Mouse (Mus musculus): ENCODE data around the gene Mt3. TPM values are rescaled to one million over a fixed set of nuclear protein-coding genes. Genes with fewer than 3 reads are reported as not detected.

Mt3 gene
- polyA plus RNA-seq, 1 experiment from 2014 or later, result 43.6 TPM

GRCm38 (mm10) chr8:94177716-94178390 lies 25.4 kb downstream of the Mt3 start:
- ATAC-seq (replicated peaks; ENCODE audit: low FRiP score), result no peak
- no peak overlapping the region for H3K27ac ChIP-seq (ENCODE audit: low read depth, low read length)
- DNase-seq (ENCODE audit: low spot score), result no peak

DNA sequence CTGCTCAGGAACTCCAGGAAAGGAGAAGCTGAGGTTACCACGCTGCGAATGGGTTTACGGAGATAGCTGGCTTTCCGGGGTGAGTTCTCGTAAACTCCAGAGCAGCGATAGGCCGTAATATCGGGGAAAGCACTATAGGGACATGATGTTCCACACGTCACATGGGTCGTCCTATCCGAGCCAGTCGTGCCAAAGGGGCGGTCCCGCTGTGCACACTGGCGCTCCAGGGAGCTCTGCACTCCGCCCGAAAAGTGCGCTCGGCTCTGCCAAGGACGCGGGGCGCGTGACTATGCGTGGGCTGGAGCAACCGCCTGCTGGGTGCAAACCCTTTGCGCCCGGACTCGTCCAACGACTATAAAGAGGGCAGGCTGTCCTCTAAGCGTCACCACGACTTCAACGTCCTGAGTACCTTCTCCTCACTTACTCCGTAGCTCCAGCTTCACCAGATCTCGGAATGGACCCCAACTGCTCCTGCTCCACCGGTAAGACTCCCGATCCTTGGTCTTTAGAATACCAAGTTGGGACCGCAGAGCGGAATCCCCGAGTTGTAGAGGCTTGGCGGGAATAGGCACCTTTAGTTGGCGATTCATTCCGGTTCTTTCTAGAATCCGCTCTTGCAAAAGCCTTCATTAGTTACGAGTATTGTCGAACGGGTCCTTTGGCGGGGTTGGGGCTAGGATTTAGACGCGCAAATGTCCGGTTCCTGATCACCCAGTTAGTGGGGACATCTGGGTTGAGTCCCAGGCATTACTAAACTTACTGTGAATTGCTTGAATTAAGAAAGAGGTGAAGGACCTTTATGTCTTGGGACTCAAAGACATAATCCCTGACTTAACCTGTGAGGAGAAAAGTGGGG lies 26.7 kb downstream of the Mt3 start, which contains the start of gene Mt1:
Gene Mt1, plus strand, starts transcription at position 226 of the 856 bp plus-strand sequence.
- peaks cover 67% of the 10 kb centered on the region for H3K27me3 ChIP-seq (ENCODE audit: control insufficient read depth, insufficient read depth, low read length)
- H3K27ac ChIP-seq (ENCODE audit: low read depth, low read length), result no peak within 1 kb of the TSS
- H3K36me3 ChIP-seq (ENCODE audit: control insufficient read depth, insufficient read depth, low read length), result no peaks in the 10 kb centered on the region
- peak within 1 kb of the TSS; percentile 27 for H3K9ac ChIP-seq (ENCODE audit: low read length)
- no peaks in the 10 kb centered on the region for H3K9me3 ChIP-seq (ENCODE audit: control insufficient read depth, low read length)
- H3K4me3 ChIP-seq (ENCODE audit: low read depth, low read length), result peak within 1 kb of the TSS; percentile 43
- under 1% methylated on average over 50 of the region's 50 CpGs for WGBS
- peaks cover 19% of the 10 kb centered on the region for H3K4me1 ChIP-seq (replicated peaks; ENCODE audit: control insufficient read depth, insufficient read depth, low read length)
- ATAC-seq (replicated peaks; ENCODE audit: low FRiP score) (peak; percentile 80), DNase-seq (ENCODE audit: low spot score) (peak; percentile 88)
- peak within 1 kb of the TSS; percentile 86 for H3K4me2 ChIP-seq (ENCODE audit: low read depth, low read length, severe bottlenecking)

More at GRCm38 (mm10) chr8:94177716-94178390, 25.4 kb downstream of the Mt3 start:
- no peak overlapping the region for H3K9ac ChIP-seq (ENCODE audit: low read length)
- no peak overlapping the region for H3K4me2 ChIP-seq (ENCODE audit: low read depth, low read length, severe bottlenecking)
- no peak overlapping the region for H3K4me3 ChIP-seq (ENCODE audit: low read depth, low read length)
- peaks cover 69% of the 10 kb centered on the region for H3K27me3 ChIP-seq (ENCODE audit: control insufficient read depth, insufficient read depth, low read length)
- 65% methylated on average over 7 of the region's 7 CpGs for WGBS
- H3K9me3 ChIP-seq (ENCODE audit: control insufficient read depth, low read length), result no peaks in the 10 kb centered on the region
- H3K36me3 ChIP-seq (ENCODE audit: control insufficient read depth, insufficient read depth, low read length), result no peaks in the 10 kb centered on the region
- H3K4me1 ChIP-seq (replicated peaks; ENCODE audit: control insufficient read depth, insufficient read depth, low read length), result peaks cover 19% of the 10 kb centered on the region

- ATAC-seq (replicated peaks; ENCODE audit: low FRiP score) (no peak), DNase-seq (ENCODE audit: low spot score) (no peak)
- Histone ChIP-seq H3K4me2 (ENCODE audit: low read depth, low read length, severe bottlenecking) (peak overlapping the region; percentile 86), H3K4me1 (replicated peaks; ENCODE audit: control insufficient read depth, insufficient read depth, low read length) (peaks cover 19% of the 10 kb centered on the region), H3K9me3 (ENCODE audit: control insufficient read depth, low read length) (no peaks in the 10 kb centered on the region), H3K9ac (ENCODE audit: low read length) (peak overlapping the region; percentile 27), H3K27ac (ENCODE audit: low read depth, low read length) (no peak overlapping the region), H3K36me3 (ENCODE audit: control insufficient read depth, insufficient read depth, low read length) (no peaks in the 10 kb centered on the region), H3K27me3 (ENCODE audit: control insufficient read depth, insufficient read depth, low read length) (peaks cover 69% of the 10 kb centered on the region), H3K4me3 (ENCODE audit: low read depth, low read length) (peak overlapping the region; percentile 43)
- WGBS, result 3% methylated on average over 25 of the region's 25 CpGs
These were observed 27.5 kb downstream of the Mt3 start for GRCm38 (mm10) chr8:94179713-94180560.

- no peaks in the 10 kb centered on the region for H3K9me3 ChIP-seq (ENCODE audit: control insufficient read depth, low read length)
- H3K27me3 ChIP-seq (ENCODE audit: control insufficient read depth, insufficient read depth, low read length), result peaks cover 72% of the 10 kb centered on the region
- no peak overlapping the region for H3K27ac ChIP-seq (ENCODE audit: low read depth, low read length)
- H3K36me3 ChIP-seq (ENCODE audit: control insufficient read depth, insufficient read depth, low read length), result no peaks in the 10 kb centered on the region
- H3K4me2 ChIP-seq (ENCODE audit: low read depth, low read length, severe bottlenecking), result peak overlapping the region; percentile 86; the same call in 1 of the 2 replicates
- DNase-seq (ENCODE audit: low spot score), result no peak
- 66% methylated on average over 1 of the region's 1 CpGs for WGBS
- ATAC-seq (replicated peaks; ENCODE audit: low FRiP score), result no peak
- no peak overlapping the region for H3K9ac ChIP-seq (ENCODE audit: low read length)
- peak overlapping the region; percentile 43; the same call in 1 of the 2 replicates for H3K4me3 ChIP-seq (ENCODE audit: low read depth, low read length)
- H3K4me1 ChIP-seq (replicated peaks; ENCODE audit: control insufficient read depth, insufficient read depth, low read length), result peaks cover 19% of the 10 kb centered on the region
These were observed 28.1 kb downstream of the Mt3 start for GRCm38 (mm10) chr8:94180561-94180908.

DNA sequence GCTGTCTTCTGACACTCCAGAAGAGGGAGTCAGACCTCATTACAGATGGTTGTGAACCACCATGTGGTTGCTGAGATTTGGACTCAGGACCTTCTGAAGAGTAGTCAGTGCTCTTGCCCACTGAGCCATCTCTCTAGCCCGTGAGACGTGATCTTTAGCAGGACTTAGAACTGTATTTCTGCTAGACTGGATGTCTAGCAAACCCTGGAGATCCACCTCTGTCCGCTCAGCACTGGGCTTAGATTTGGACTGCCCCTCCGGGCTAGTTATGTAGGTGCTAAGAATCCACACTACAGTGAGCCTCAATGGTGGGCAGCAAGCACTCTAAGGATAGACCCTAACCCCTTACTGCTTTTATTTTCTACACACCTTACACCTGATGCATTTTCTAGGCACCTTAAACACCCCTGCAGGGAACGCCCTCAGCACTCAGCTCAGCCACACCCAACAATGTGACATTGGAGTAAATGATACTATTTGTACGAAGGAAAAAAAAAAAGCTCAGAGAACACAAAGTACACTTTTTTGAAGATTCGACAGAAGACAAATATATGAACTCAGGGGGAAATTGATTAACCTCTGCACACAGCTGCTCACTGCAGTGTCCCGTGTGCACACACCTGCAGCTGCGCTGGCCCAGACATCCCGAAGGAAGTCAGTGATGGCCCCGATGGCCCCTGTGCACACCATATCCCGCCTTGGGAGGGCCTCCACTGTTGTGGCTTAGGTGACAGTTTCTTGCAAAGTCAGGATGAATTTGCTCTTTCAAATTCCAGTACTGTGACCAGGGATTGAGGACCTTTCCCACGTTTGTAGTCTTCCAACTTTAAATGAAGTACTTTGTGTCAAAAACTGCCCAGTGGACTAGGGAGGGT lies 29.9 kb downstream of the Mt3 start:
- Histone ChIP-seq H3K36me3 (ENCODE audit: control insufficient read depth, insufficient read depth, low read length) (no peaks in the 10 kb centered on the region), H3K9me3 (ENCODE audit: control insufficient read depth, low read length) (no peaks in the 10 kb centered on the region), H3K4me3 (ENCODE audit: low read depth, low read length) (no peak overlapping the region; the same call in 1 of the 2 replicates), H3K9ac (ENCODE audit: low read length) (no peak overlapping the region), H3K27me3 (ENCODE audit: control insufficient read depth, insufficient read depth, low read length) (peaks cover 78% of the 10 kb centered on the region), H3K4me2 (ENCODE audit: low read depth, low read length, severe bottlenecking) (peak overlapping the region; percentile 39; the same call in 1 of the 2 replicates), H3K27ac (ENCODE audit: low read depth, low read length) (no peak overlapping the region), H3K4me1 (replicated peaks; ENCODE audit: control insufficient read depth, insufficient read depth, low read length) (peaks cover 24% of the 10 kb centered on the region)
- ATAC-seq (replicated peaks; ENCODE audit: low FRiP score) (no peak), DNase-seq (ENCODE audit: low spot score) (no peak)
- WGBS, result 64% methylated on average over 13 of the region's 13 CpGs

GRCm38 (mm10) chr8:94183117-94183516 lies 30.7 kb downstream of the Mt3 start:
- H3K9me3 ChIP-seq (ENCODE audit: control insufficient read depth, low read length), result no peaks in the 10 kb centered on the region
- peak; percentile 72 for ATAC-seq (replicated peaks; ENCODE audit: low FRiP score)
- peak overlapping the region; percentile 12 for H3K4me3 ChIP-seq (ENCODE audit: low read depth, low read length)
- H3K4me2 ChIP-seq (ENCODE audit: low read depth, low read length, severe bottlenecking), result peak overlapping the region; percentile 39
- peaks cover 28% of the 10 kb centered on the region for H3K4me1 ChIP-seq (replicated peaks; ENCODE audit: control insufficient read depth, insufficient read depth, low read length)
- peak; percentile 83 for DNase-seq (ENCODE audit: low spot score)
- peaks cover 75% of the 10 kb centered on the region for H3K27me3 ChIP-seq (ENCODE audit: control insufficient read depth, insufficient read depth, low read length)
- WGBS, result under 1% methylated on average over 16 of the region's 16 CpGs
- no peak overlapping the region for H3K27ac ChIP-seq (ENCODE audit: low read depth, low read length)
- H3K36me3 ChIP-seq (ENCODE audit: control insufficient read depth, insufficient read depth, low read length), result no peaks in the 10 kb centered on the region
- H3K9ac ChIP-seq (ENCODE audit: low read length), result no peak overlapping the region

DNA sequence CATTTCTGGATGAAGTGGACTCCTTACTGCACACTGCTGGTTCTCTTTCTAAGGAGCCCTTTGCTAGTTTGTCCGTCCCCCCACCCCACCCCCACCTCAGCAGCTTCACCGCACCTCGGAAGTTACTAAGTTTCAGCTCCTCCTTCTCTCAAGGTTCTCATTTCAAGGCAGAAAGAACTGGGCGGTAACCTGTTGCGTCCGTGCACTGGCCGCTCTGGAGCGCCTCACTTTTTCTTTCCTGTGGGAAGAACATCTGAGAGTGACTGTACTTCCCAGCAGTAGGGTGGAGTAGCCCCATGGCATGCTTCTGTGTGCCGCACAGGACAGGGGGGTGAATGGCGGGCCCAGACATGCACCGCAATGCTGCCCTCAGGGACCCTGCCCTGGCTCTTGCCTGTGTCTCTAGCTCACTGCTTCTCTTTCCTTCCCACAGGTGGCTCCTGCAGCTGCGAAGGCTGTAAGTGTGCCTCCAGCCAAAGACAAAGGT lies 32.0 kb downstream of the Mt3 start:
- H3K27ac ChIP-seq (ENCODE audit: low read depth, low read length), result no peak overlapping the region
- no peak overlapping the region for H3K4me2 ChIP-seq (ENCODE audit: low read depth, low read length, severe bottlenecking)
- ATAC-seq (replicated peaks; ENCODE audit: low FRiP score) (no peak), DNase-seq (ENCODE audit: low spot score) (no peak)
- no peak overlapping the region for H3K4me3 ChIP-seq (ENCODE audit: low read depth, low read length)
- H3K4me1 ChIP-seq (replicated peaks; ENCODE audit: control insufficient read depth, insufficient read depth, low read length), result peaks cover 21% of the 10 kb centered on the region
- H3K9me3 ChIP-seq (ENCODE audit: control insufficient read depth, low read length), result no peaks in the 10 kb centered on the region
- no peak overlapping the region for H3K9ac ChIP-seq (ENCODE audit: low read length)
- no peaks in the 10 kb centered on the region for H3K36me3 ChIP-seq (ENCODE audit: control insufficient read depth, insufficient read depth, low read length)
- H3K27me3 ChIP-seq (ENCODE audit: control insufficient read depth, insufficient read depth, low read length), result peaks cover 62% of the 10 kb centered on the region
- 19% methylated on average over 12 of the region's 12 CpGs for WGBS
